Mouse (Mus musculus): ENCODE results near the gene Ikzf1.

- TF ChIP-seq CTCF (IDR thresholded peaks at IDR 0.05; ENCODE audit: low read depth) = no peak
- TF ChIP-seq EP300 (optimal IDR thresholded peaks at IDR 0.05) = no peak
Measured at GRCm38 (mm10) chr11:11732972-11733770, 48.4 kb downstream of the Ikzf1 start.
